ENCODE assay signal across 12 mouse cellular contexts in genomic region chr7:120874764-120875539, GRCm38 (mm10). TPM values are rescaled to one million over a fixed set of nuclear protein-coding genes. Genes with fewer than 3 reads are reported as not detected.
DNase-seq lines count a peak whose midpoint lies in the region; ATAC-seq and TF ChIP-seq lines count a peak whose summit lies in the region.
"Had no signal": no experiment of that assay in that cellular context is flagged by ENCODE, and none has a peak within 500 bp of the region (broad histone marks: within the 10 kb centered on the region; RNA-seq: fewer than 3 reads in every experiment).

No protein-coding gene starts in this region.

- no peaks in the 10 kb centered on the region for H3K9me3 ChIP-seq in G1E (replicated peaks)
- H3K9me3 ChIP-seq in intestine, postnatal 0 days (ENCODE audit: control insufficient read depth), result no peaks in the 10 kb centered on the region

- peak; percentile 90 for DNase-seq in 416B (ENCODE audit: low read depth)
- DNase-seq in G1E (ENCODE audit: low spot score), result peak; percentile 74
- DNase-seq in lung, postnatal 36 days, result peak; percentile 60
- no peak for DNase-seq in left cerebral cortex, adult 2 months (ENCODE audit: extremely low spot score in 1 of 2, low spot score in 2 of 2)
- no peak for DNase-seq in gastrocnemius, adult 18-20 months (ENCODE audit: low spot score)
- DNase-seq in gastrocnemius, postnatal 10 days, result no peak
- DNase-seq in heart, postnatal 4 days, result no peak
- DNase-seq: cerebellum, adult 18-20 months; forebrain, postnatal 0 days; thymus, postnatal 25 days had no signal

- no peak overlapping the region for H3K9ac ChIP-seq in intestine, postnatal 0 days (ENCODE audit: low read depth, low read length)
- H3K9ac ChIP-seq: forebrain, postnatal 0 days had no signal

- no peak overlapping the region for H3K4me2 ChIP-seq in intestine, postnatal 0 days (replicated peaks; ENCODE audit: low read depth)

- H3K36me3 ChIP-seq in G1E (replicated peaks), result peaks cover 92% of the 10 kb centered on the region
- H3K36me3 ChIP-seq in intestine, postnatal 0 days (ENCODE audit: control insufficient read depth, insufficient read depth), result peaks cover 12% of the 10 kb centered on the region

- 31% methylated on average over 7 of the region's 7 CpGs for WGBS in intestine, postnatal 0 days

- TF ChIP-seq CTCF in G1E (IDR thresholded peaks at IDR 0.05; ENCODE audit: low read depth, low read length), result no peak
- TF ChIP-seq CTCF in intestine, postnatal 0 days (IDR thresholded peaks at IDR 0.05; ENCODE audit: low read depth), result peak; percentile 25; the same call in 1 of the 2 replicates
- TF ChIP-seq CTCF in left cerebral cortex, adult 2 months (IDR thresholded peaks at IDR 0.05), result no peak

- peaks cover 85% of the 10 kb centered on the region for H3K4me1 ChIP-seq in G1E (ENCODE audit: insufficient read depth, low read depth, low read length)
- 0 out of 2 replicates have a peak, but pooled peaks cover 10% of the 10 kb centered on the region for H3K4me1 ChIP-seq in intestine, postnatal 0 days (replicated peaks; ENCODE audit: control insufficient read depth, insufficient read depth, low read length)

- H3K4me3 ChIP-seq in G1E (ENCODE audit: low read depth, low read length), result peak overlapping the region; percentile 39; the same call in 1 of the 2 replicates
- no peak overlapping the region for H3K4me3 ChIP-seq in intestine, postnatal 0 days (ENCODE audit: low read depth, low read length)
- no peak overlapping the region for H3K4me3 ChIP-seq in left cerebral cortex, adult 2 months

- H3K27me3 ChIP-seq in G1E (ENCODE audit: insufficient read depth, low read length), result no peaks in the 10 kb centered on the region
- no peaks in the 10 kb centered on the region for H3K27me3 ChIP-seq in intestine, postnatal 0 days (replicated peaks; ENCODE audit: control insufficient read depth, insufficient read depth, low read length)

- intact Hi-C loops in left cerebral cortex, adult 2 months (cut with DNase I), result no loop called here

- peak; percentile 86 for ATAC-seq in G1E (ENCODE audit: extremely low read depth, insufficient number of reproducible peaks, low FRiP score, poor library complexity, severe bottlenecking)
- peak; percentile 96 for ATAC-seq in intestine, postnatal 0 days
- ATAC-seq: forebrain, postnatal 0 days had no signal

- peak overlapping the region; percentile 79 for H3K27ac ChIP-seq in intestine, postnatal 0 days (ENCODE audit: low read depth, low read length)
- H3K27ac ChIP-seq in left cerebral cortex, adult 2 months, result no peak overlapping the region
- H3K27ac ChIP-seq: macrophage had no signal

RNA-seq across cellular contexts. Expression of gene Eef2k, which starts 32.3 kb away (rescaled TPM):
- total RNA-seq in G1E (2014; fragmentation: Nextera tagmentation) (62.3 and 72.9 TPM in 2 replicates), G1E (2017) (185 and 189 TPM in 2 replicates)
- 89.8 and 107 TPM in 2 replicates for polyA plus RNA-seq in G1E (2012)
- polyA plus RNA-seq in intestine, postnatal 0 days (2015; fragmentation: Nextera tagmentation; extraction: Ambion mirVana), result 14.1 and 14.2 TPM in 2 replicates
- total RNA-seq in left cerebral cortex, adult 2 months (2021), result 10 to 100 TPM; 34.1 to 34.4 TPM
- total RNA-seq in gastrocnemius, adult 18-20 months (2021), result 10 to 100 TPM; 59.7 to 60.4 TPM
- total RNA-seq in gastrocnemius, postnatal 10 days (2021), result 10 to 100 TPM; 56.3 to 60.9 TPM
- 10 to 100 TPM; 36.9 to 38.0 TPM for total RNA-seq in heart, postnatal 4 days (2021)

RNA-seq across cellular contexts. Expression of gene Polr3e, which starts 42.6 kb away (rescaled TPM):
- total RNA-seq in G1E (2014; fragmentation: Nextera tagmentation) (18.0 and 21.3 TPM in 2 replicates), G1E (2017) (26.2 and 27.6 TPM in 2 replicates)
- polyA plus RNA-seq in G1E (2012), result 31.1 and 36.5 TPM in 2 replicates
- 18.3 and 19.6 TPM in 2 replicates for polyA plus RNA-seq in intestine, postnatal 0 days (2015; fragmentation: Nextera tagmentation; extraction: Ambion mirVana)
- total RNA-seq in left cerebral cortex, adult 2 months (2021), result 10 to 100 TPM; 26.4 to 27.8 TPM
- total RNA-seq in gastrocnemius, adult 18-20 months (2021), result 10 to 100 TPM in 1 of 2 experiments, 1 to 10 TPM in 1; 9.0 to 10.0 TPM
- 10 to 100 TPM; 14.0 to 15.9 TPM for total RNA-seq in gastrocnemius, postnatal 10 days (2021)
- 10 to 100 TPM; 18.0 to 18.7 TPM for total RNA-seq in heart, postnatal 4 days (2021)

Comparison
In these comparisons a context has a peak if more than half of its experiments do, and no peak if none do; other contexts are left out.
1. DNase-seq: peak in 416B (single experiment), G1E (single experiment) and lung, postnatal 36 days (single experiment); none in left cerebral cortex, adult 2 months (0 of 2), gastrocnemius, adult 18-20 months (single experiment), gastrocnemius, postnatal 10 days (single experiment) and heart, postnatal 4 days (single experiment).